Mouse (Mus musculus): ENCODE data around the gene AC131692.1. TPM values are rescaled to one million over a fixed set of nuclear protein-coding genes. Genes with fewer than 3 reads are reported as not detected.
A peak's percentile ranks its signal among the peaks of the same experiment; 100 is the strongest.

AC131692.1 gene
- total and polyA plus RNA-seq, 3 experiments = 0.39 to 2.9 TPM; not detected in 1

DNA sequence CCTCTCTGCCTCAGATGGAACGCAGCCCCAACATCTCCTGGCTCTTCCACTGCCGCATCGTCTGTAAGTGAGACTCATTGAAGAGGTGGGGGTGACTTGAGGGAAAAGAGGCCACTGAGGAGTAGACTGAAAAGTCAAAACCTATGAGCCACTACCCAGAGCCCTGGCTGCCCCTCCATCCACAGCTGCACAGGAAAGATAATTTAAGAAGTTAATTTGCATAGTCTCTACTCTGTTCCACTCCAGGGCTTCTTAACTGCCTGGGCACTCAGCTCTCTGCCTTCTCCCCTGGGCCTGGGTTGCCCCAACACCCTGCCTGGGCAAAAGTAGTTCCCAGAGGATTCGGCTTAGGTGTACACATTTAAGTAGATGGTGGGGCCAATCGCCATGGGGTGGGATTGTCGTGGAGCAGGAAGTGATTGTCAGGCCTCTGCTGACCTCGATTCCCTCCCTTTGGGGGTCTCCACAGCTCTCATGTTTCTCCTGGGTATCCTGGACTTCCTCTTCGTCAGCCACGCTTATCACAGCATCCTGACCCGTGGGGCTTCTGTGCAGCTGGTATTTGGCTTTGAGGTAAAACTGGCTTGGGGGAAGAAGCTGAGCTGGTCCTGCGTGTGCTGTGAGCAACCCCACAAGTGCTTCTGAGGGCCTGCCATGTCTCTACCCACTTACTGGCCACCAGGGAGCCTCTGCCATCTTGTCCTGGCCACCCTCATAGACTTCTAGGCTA lies 45.4 kb upstream of the AC131692.1 start:
- Histone ChIP-seq H3K4me3 (ENCODE audit: control insufficient read depth in 1 of 2, insufficient read depth in 1 of 2, low read depth in 2 of 2, low read length in 2 of 2) (no peak overlapping the region), H3K4me1 (ENCODE audit: control insufficient read depth in 1 of 2, insufficient read depth in 2 of 2, low read length in 2 of 2) (peaks cover 3 to 23% of the 10 kb centered on the region in 2 experiments; a peak in 3 of 4 replicates), H3K27me3 (ENCODE audit: control insufficient read depth in 1 of 2, insufficient read depth in 2 of 2, low read length in 2 of 2) (no peaks in the 10 kb centered on the region), H3K27ac (ENCODE audit: control insufficient read depth, low read depth, low read length) (no peak overlapping the region), H3K9me3 (replicated peaks; ENCODE audit: insufficient read depth, low read length) (no peaks in the 10 kb centered on the region), H3K79me2 (ENCODE audit: control insufficient read depth, insufficient read depth, low read length, poor library complexity) (peaks cover 23% of the 10 kb centered on the region), H3K36me3 (ENCODE audit: control insufficient read depth in 1 of 2, insufficient read depth in 2 of 2, low read length in 2 of 2) (peaks cover 5 to 12% of the 10 kb centered on the region in 2 experiments; a peak in 2 of 4 replicates), H3K9ac (ENCODE audit: control insufficient read depth, low read depth, low read length, poor library complexity, severe bottlenecking) (no peak overlapping the region)
- DNase-seq (ENCODE audit: low read depth, low spot score) = peak; percentile 42
- no peak for TF ChIP-seq GABPA (IDR thresholded peaks at IDR 0.05; ENCODE audit: low read depth, low read length)
- TF ChIP-seq TAL1 (IDR thresholded peaks at IDR 0.05; ENCODE audit: low read length) = peak; percentile 82

DNA sequence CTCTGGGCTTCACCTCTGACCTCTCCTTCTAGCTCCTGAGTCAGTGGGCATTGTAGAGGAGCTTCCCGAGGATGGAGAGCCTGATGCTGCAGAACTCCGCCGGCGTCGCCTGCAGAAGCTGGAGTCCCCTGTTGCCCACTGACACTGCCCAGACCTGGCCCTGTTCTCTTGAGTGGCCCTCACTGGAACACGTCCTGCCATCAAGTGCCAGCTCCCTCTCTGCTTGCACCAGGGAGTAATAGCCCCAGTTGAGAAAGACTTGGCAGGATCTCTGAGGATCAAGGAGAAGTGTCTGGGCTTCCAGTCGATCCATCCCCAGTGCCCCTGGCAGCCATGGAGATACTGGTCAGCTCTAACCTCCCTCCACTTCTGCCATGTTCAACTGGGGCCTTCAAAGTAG lies 41.7 kb upstream of the AC131692.1 start:
- no peak for DNase-seq (ENCODE audit: low read depth, low spot score)
- Histone ChIP-seq H3K9me3 (replicated peaks; ENCODE audit: insufficient read depth, low read length) (no peaks in the 10 kb centered on the region), H3K79me2 (ENCODE audit: control insufficient read depth, insufficient read depth, low read length, poor library complexity) (peaks cover 29% of the 10 kb centered on the region), H3K4me3 (ENCODE audit: control insufficient read depth in 1 of 2, insufficient read depth in 1 of 2, low read depth in 2 of 2, low read length in 2 of 2) (no peak overlapping the region), H3K36me3 (ENCODE audit: control insufficient read depth in 1 of 2, insufficient read depth in 2 of 2, low read length in 2 of 2) (peaks cover 7 to 19% of the 10 kb centered on the region in 2 experiments; a peak in 3 of 4 replicates), H3K9ac (ENCODE audit: control insufficient read depth, low read depth, low read length, poor library complexity, severe bottlenecking) (no peak overlapping the region), H3K27me3 (ENCODE audit: control insufficient read depth in 1 of 2, insufficient read depth in 2 of 2, low read length in 2 of 2) (no peaks in the 10 kb centered on the region), H3K4me1 (ENCODE audit: control insufficient read depth in 1 of 2, insufficient read depth in 2 of 2, low read length in 2 of 2) (peaks cover 0 to 22% of the 10 kb centered on the region in 2 experiments; a peak in 1 of 4 replicates), H3K27ac (ENCODE audit: control insufficient read depth, low read depth, low read length) (no peak overlapping the region)
- no peak for TF ChIP-seq JUND (IDR thresholded peaks at IDR 0.05; ENCODE audit: low read depth, low read length)
- TF ChIP-seq MYC (IDR thresholded peaks at IDR 0.05; ENCODE audit: low read depth, low read length) = no peak
- no peak for TF ChIP-seq CHD2 (IDR thresholded peaks at IDR 0.05; ENCODE audit: low read length)
- no peak for TF ChIP-seq GATA1 (IDR thresholded peaks at IDR 0.05; ENCODE audit: low read depth, low read length)
- TF ChIP-seq ZMIZ1 (IDR thresholded peaks at IDR 0.05; ENCODE audit: low read depth, low read length) = no peak
- no peak for TF ChIP-seq ELF1 (IDR thresholded peaks at IDR 0.05; ENCODE audit: low read depth, low read length)
- TF ChIP-seq RCOR1 (IDR thresholded peaks at IDR 0.05; ENCODE audit: low read depth, low read length) = no peak
- TF ChIP-seq HCFC1 (IDR thresholded peaks at IDR 0.05; ENCODE audit: low read depth, low read length) = no peak
- TF ChIP-seq ZNF384 (IDR thresholded peaks at IDR 0.05; ENCODE audit: low read depth, low read length) = no peak
- no peak for TF ChIP-seq MAX (IDR thresholded peaks at IDR 0.05; ENCODE audit: low read length)

DNA sequence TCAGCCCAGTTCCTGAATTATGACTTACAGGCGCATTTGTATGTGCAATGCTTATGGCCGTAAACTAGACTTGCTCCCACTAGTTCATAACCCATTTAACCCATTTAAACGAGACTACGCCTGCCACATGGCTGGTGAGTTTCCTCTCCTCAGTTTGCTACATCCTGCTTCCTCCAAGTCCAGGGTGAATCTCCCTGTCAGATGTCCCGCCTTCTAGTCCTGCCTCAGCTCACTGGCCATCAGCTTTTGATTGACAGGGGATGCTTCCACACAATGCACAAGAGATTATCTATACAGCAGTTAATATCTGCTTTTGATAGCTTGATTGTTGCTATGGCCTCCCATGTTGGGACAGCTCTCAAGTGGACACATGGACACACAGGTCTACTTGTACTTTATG lies 39.9 kb upstream of the AC131692.1 start:
- no peak overlapping the region for H3K27ac ChIP-seq (ENCODE audit: control insufficient read depth, low read depth, low read length)
- DNase-seq (ENCODE audit: low read depth, low spot score) = peak; percentile 41
- H3K4me1 ChIP-seq (ENCODE audit: control insufficient read depth in 1 of 2, insufficient read depth in 2 of 2, low read length in 2 of 2) = peaks cover 0 to 10% of the 10 kb centered on the region in 2 experiments; a peak in 1 of 4 replicates
- H3K4me3 ChIP-seq (ENCODE audit: control insufficient read depth in 1 of 2, insufficient read depth in 1 of 2, low read depth in 2 of 2, low read length in 2 of 2) = no peak overlapping the region
- H3K79me2 ChIP-seq (ENCODE audit: control insufficient read depth, insufficient read depth, low read length, poor library complexity) = peaks cover 35% of the 10 kb centered on the region
- H3K9me3 ChIP-seq (replicated peaks; ENCODE audit: insufficient read depth, low read length) = no peaks in the 10 kb centered on the region
- no peaks in the 10 kb centered on the region for H3K27me3 ChIP-seq (ENCODE audit: control insufficient read depth in 1 of 2, insufficient read depth in 2 of 2, low read length in 2 of 2)
- no peak overlapping the region for H3K9ac ChIP-seq (ENCODE audit: control insufficient read depth, low read depth, low read length, poor library complexity, severe bottlenecking)
- H3K36me3 ChIP-seq (ENCODE audit: control insufficient read depth in 1 of 2, insufficient read depth in 2 of 2, low read length in 2 of 2) = peaks cover 10 to 18% of the 10 kb centered on the region in 2 experiments
- no peak for TF ChIP-seq MAZ (IDR thresholded peaks at IDR 0.05; ENCODE audit: low read depth, low read length)
- TF ChIP-seq CHD1 (IDR thresholded peaks at IDR 0.05; ENCODE audit: low read depth, low read length) = no peak
- no peak for TF ChIP-seq POLR2AphosphoS2 (IDR thresholded peaks at IDR 0.05; ENCODE audit: low read length)
- 0 out of 2 replicates have a peak, but pooled peaks have one; percentile 38 for TF ChIP-seq MAX (IDR thresholded peaks at IDR 0.05; ENCODE audit: low read length)
- TF ChIP-seq POLR2AphosphoS5 (IDR thresholded peaks at IDR 0.05; ENCODE audit: borderline replicate concordance, low read depth, low read length) = no peak
- no peak for TF ChIP-seq CTCF (IDR thresholded peaks at IDR 0.05 in 2 of 3, conservative IDR thresholded peaks at IDR 0.05 in 1 of 3; ENCODE audit: control insufficient read depth in 1 of 3, insufficient read depth in 1 of 3, low read depth in 2 of 3, low read length in 3 of 3, poor library complexity in 1 of 3, severe bottlenecking in 1 of 3)
- 0 out of 2 replicates have a peak, but pooled peaks have one; percentile 44 for TF ChIP-seq ZMIZ1 (IDR thresholded peaks at IDR 0.05; ENCODE audit: low read depth, low read length)
- no peak for TF ChIP-seq E2F4 (IDR thresholded peaks at IDR 0.05; ENCODE audit: borderline replicate concordance, low read depth, low read length)
- no peak for TF ChIP-seq UBTF (IDR thresholded peaks at IDR 0.05; ENCODE audit: borderline replicate concordance, insufficient read depth, low read depth, low read length)
- no peak for TF ChIP-seq JUND (IDR thresholded peaks at IDR 0.05; ENCODE audit: low read depth, low read length)
- no peak for TF ChIP-seq POLR2A (IDR thresholded peaks at IDR 0.05; ENCODE audit: control insufficient read depth in 1 of 2, insufficient read depth in 1 of 2, low read depth in 1 of 2, low read length in 2 of 2, poor library complexity in 1 of 2)
- no peak for TF ChIP-seq MXI1 (IDR thresholded peaks at IDR 0.05; ENCODE audit: low read depth, low read length)
